Mouse (Mus musculus): ENCODE measurements at regions not wholly inside any gene's neighbourhood (a gene's known extent, or its start where the extent isn't known, plus 50 kb on each side); places are given as distances from the start of the nearest gene placed in this dataset.

DNA sequence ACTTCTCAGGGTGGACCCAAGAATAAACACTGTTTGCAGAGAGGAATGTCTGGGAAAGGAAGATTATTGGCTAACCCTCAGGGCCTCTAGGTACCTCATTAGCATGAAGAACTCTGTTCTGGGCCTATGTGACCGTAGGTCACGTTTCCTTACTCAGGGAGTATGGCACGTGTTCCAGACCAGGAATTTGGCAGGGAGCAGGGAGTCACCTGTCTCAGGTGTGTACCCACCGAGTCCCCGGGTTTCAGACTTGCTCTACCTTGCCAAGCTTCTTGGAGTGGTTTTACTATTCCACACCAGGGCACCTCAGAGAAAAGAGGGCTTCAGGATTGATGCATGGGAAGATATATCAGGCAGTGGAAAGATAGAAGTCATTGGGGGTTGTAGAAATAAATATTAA is 169.6 kb upstream of the Peli2 start:
- no peak for TF ChIP-seq CTCF (IDR thresholded peaks at IDR 0.05; ENCODE audit: borderline replicate concordance, insufficient read depth, low read depth, low read length)
- no peak for TF ChIP-seq POLR2A (IDR thresholded peaks at IDR 0.05; ENCODE audit: borderline replicate concordance, insufficient read depth, low read length)

All from cerebellum, adult 2 months (tissue).